Mouse (Mus musculus): ENCODE measurements at regions not wholly inside any gene's neighbourhood (a gene's known extent, or its start where the extent isn't known, plus 50 kb on each side); places are given as distances from the start of the nearest gene placed in this dataset.

DNA sequence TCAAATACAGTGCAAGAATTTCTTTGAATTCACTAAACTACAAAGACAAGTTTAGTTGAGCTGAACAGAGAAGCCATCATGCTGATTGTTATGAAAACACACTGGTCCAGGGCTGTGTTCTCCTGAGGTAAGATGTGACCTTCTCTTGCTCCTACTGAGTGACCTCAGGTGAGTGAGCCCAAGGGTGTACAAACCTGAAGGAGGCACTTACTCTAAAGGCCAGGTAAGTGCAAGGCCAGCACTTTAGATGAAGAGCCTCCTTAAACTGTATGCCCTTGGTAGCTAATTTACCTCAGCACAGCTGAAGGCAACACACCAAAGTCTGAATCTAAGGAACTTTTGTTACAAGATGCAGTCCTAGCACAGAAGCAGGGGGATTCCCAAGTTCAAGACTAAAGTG lies 128.7 kb upstream of the Lef1 start:
- TF ChIP-seq POLR2A (IDR thresholded peaks at IDR 0.05; ENCODE audit: low read depth, low read length) (no peak), CTCF (IDR thresholded peaks at IDR 0.05; ENCODE audit: borderline replicate concordance, insufficient read depth, low read length) (no peak)
- H3K27ac ChIP-seq (ENCODE audit: insufficient read depth, low read length): no peak overlapping the region
- H3K4me3 ChIP-seq (ENCODE audit: insufficient read depth, low read length): no peak overlapping the region

DNA sequence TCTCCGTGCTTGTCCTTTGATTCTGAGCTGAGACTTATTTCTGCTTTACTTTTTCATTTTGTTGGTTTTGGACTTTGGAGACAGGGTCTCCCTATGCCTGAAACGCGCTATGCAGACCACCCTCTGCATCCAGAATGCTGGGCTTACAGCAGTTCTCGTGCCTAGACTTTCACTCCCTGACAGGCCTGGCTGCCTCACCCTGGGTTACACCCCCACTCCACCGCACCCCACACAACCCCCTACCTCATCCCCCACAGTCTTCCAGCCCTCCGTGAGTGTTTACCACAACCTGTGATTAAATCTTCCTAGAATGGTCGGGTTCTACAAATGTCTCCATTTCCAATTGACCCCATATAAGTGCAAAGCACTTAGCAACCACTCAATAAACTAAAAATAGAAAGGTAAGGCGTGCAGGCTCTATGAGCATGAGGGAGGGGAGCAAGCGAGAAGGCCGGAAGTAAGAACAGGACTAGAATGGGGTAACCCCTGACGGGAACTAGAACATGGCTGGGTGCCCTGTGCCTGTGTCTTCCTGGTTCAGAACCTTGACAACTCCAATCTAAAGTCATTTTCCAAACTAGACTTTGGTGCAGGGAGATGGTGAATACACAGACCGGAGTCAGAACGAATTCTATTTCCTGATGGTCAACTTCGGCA lies 131.2 kb upstream of the Lef1 start:
- TF ChIP-seq CTCF (IDR thresholded peaks at IDR 0.05; ENCODE audit: borderline replicate concordance, insufficient read depth, low read length): no peak
- no peak for TF ChIP-seq POLR2A (IDR thresholded peaks at IDR 0.05; ENCODE audit: low read depth, low read length)
- no peak overlapping the region for H3K27ac ChIP-seq (ENCODE audit: insufficient read depth, low read length)
- H3K4me3 ChIP-seq (ENCODE audit: insufficient read depth, low read length): no peak overlapping the region
- no peaks in the 10 kb centered on the region for H3K4me1 ChIP-seq (ENCODE audit: control insufficient read depth, insufficient read depth, low read length)

More for the DNA sequence above, 128.7 kb upstream of the Lef1 start:
- no peaks in the 10 kb centered on the region for H3K4me1 ChIP-seq (ENCODE audit: control insufficient read depth, insufficient read depth, low read length)

DNA sequence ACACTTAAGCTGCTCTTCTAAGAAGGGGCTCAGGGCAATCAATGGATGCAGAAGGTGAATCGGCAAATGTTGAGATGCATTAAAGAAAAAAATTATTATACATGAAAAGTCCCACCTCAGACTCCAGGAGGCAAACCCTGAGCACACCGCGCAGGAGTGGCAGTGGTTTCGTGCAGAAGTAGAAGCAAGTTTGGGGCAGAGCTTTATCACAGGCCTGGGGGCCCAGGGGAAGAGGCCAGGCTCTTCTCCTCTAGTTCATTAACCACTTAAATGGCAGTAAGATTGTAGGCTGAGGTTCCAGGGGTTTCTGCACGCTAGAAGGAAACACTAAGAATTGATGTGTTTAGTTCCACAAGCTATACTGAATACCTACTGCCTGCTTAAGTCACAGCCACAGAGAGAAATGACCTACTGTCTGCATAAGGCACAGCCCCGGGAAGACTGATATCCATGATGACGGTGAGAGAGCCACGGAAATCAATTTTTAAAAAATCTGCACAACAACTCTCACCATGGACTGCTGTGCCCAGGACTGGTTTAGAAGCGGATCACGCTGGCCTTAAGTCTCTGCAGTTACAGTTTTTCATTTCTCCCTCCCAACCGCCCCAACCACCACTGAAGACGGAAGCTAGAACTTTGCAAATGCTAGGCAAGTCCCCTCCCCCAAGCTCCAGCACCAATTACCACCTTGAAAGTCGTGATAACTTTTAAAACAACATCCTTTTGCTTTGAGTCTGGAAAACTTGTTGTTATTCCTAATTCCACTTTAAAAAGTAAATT lies 132.2 kb upstream of the Lef1 start:
- Histone ChIP-seq H3K4me1 (ENCODE audit: control insufficient read depth, insufficient read depth, low read length) (no peaks in the 10 kb centered on the region), H3K27ac (ENCODE audit: insufficient read depth, low read length) (no peak overlapping the region), H3K4me3 (ENCODE audit: insufficient read depth, low read length) (no peak overlapping the region)
- TF ChIP-seq CTCF (IDR thresholded peaks at IDR 0.05; ENCODE audit: borderline replicate concordance, insufficient read depth, low read length) (no peak), POLR2A (IDR thresholded peaks at IDR 0.05; ENCODE audit: low read depth, low read length) (no peak)

DNA sequence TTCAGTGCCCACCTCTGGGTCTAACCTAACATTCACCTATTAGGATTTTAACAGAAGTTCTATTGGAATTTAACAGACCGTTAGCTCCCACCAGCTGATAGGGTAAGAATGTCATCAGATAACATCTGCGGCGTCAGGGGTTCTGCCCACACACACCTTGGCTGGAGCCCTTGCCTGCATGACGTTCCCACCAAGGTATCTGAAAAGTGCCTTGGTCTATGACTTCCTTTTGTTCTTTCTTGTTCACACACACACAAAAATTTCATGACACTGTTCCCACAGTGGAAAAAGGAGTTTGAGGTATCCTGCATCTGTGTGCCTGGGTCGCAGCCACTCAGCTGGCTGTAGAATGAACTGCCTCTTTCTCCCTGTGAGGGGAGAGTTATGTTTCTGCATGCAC lies 134.1 kb upstream of the Lef1 start:
- H3K4me3 ChIP-seq (ENCODE audit: insufficient read depth, low read length): no peak overlapping the region
- no peak overlapping the region for H3K27ac ChIP-seq (ENCODE audit: insufficient read depth, low read length)
- H3K4me1 ChIP-seq (ENCODE audit: control insufficient read depth, insufficient read depth, low read length): no peaks in the 10 kb centered on the region
- TF ChIP-seq POLR2A (IDR thresholded peaks at IDR 0.05; ENCODE audit: low read depth, low read length): no peak
- no peak for TF ChIP-seq CTCF (IDR thresholded peaks at IDR 0.05; ENCODE audit: borderline replicate concordance, insufficient read depth, low read length)

DNA sequence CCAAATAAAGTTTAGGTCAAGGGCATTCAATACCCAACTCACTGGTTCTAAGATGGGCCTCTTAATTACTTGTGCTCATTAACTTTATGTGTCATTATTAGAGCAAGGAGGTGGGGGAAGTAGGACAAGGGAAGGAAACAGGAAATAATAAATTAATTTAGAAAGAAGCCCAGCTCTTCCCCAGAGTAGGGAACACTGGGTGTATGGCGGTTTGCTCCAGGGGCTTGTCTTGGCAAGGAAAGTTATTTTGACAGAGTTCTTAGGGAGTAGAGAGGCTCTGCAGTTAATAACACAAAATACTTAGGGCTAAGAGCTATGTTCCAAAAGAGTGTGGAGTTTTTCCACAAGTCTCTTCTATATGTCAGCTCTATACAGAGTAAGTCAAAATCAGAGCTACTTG lies 135.0 kb upstream of the Lef1 start:
- TF ChIP-seq POLR2A (IDR thresholded peaks at IDR 0.05; ENCODE audit: low read depth, low read length): no peak
- TF ChIP-seq CTCF (IDR thresholded peaks at IDR 0.05; ENCODE audit: borderline replicate concordance, insufficient read depth, low read length): no peak
- H3K4me3 ChIP-seq (ENCODE audit: insufficient read depth, low read length): no peak overlapping the region
- no peaks in the 10 kb centered on the region for H3K4me1 ChIP-seq (ENCODE audit: control insufficient read depth, insufficient read depth, low read length)
- no peak overlapping the region for H3K27ac ChIP-seq (ENCODE audit: insufficient read depth, low read length)

DNA sequence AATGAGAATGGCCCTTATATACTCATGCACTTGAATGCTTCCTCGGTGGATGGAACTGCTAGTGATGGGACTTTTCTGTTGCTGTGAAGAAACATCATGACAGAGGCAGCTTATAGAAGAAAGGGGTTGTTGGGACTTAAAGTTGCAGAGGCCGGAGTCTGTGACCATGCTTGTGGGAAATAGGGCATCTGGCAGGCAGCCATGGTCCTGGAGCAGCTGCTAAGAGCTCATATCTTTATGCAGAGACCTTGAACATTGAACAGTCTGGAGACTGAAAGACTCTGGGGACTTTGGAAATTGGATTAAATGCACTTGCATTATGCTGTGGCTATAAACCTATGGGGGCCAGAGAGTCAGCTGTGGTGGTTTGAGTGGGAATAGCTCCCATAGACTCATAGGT lies 138.1 kb upstream of the Lef1 start:
- Histone ChIP-seq H3K4me1 (ENCODE audit: control insufficient read depth, insufficient read depth, low read length) (no peaks in the 10 kb centered on the region), H3K4me3 (ENCODE audit: insufficient read depth, low read length) (no peak overlapping the region), H3K27ac (ENCODE audit: insufficient read depth, low read length) (no peak overlapping the region)
- no peak for TF ChIP-seq CTCF (IDR thresholded peaks at IDR 0.05; ENCODE audit: borderline replicate concordance, insufficient read depth, low read length)

DNA sequence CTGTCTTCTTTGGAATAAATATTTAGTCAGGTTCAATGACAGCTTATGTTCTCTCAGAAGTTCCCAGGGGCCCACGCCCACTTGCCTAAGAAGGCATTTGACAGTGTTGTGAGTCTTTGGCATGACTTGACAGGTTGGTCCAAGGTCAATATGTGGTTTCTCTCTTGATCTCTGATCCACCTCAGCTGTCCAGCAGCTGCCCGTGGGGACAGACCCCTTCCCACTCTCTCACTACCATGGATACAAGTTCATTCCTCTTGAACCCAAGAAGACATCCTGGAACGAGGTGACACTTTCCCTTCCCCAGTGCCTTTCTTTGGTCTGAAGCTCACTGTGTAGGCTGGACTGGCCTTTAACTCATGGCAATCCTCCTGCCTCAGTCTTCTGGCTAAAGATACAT lies 145.0 kb upstream of the Lef1 start:
- Histone ChIP-seq H3K27ac (ENCODE audit: insufficient read depth, low read length) (no peak overlapping the region), H3K4me3 (ENCODE audit: insufficient read depth, low read length) (no peak overlapping the region), H3K4me1 (ENCODE audit: control insufficient read depth, insufficient read depth, low read length) (no peaks in the 10 kb centered on the region)
- TF ChIP-seq CTCF (IDR thresholded peaks at IDR 0.05; ENCODE audit: borderline replicate concordance, insufficient read depth, low read length) (no peak), POLR2A (IDR thresholded peaks at IDR 0.05; ENCODE audit: low read depth, low read length) (no peak)

DNA sequence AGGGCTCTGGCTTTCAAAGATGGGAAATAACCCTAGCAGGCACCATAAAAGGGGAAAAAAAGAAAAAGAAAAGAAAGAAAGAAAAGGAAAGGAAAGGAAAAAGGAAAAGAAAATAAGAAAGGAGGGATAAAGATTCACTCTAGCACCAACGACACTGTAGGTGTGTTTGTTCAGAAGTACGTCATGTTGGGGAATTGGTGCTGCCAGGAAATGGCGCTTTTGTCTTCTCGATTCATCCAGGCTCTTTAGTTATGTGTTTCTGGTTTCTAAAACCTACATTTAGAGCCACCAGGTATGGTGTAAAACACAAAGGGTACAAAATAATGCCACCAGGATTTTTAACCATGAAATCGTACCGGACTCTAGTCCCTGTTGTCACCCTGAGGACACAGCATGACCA lies 146.2 kb upstream of the Lef1 start:
- no peak overlapping the region for H3K27ac ChIP-seq (ENCODE audit: insufficient read depth, low read length)
- H3K4me3 ChIP-seq (ENCODE audit: insufficient read depth, low read length): no peak overlapping the region
- H3K4me1 ChIP-seq (ENCODE audit: control insufficient read depth, insufficient read depth, low read length): no peaks in the 10 kb centered on the region
- TF ChIP-seq CTCF (IDR thresholded peaks at IDR 0.05; ENCODE audit: borderline replicate concordance, insufficient read depth, low read length) (no peak), POLR2A (IDR thresholded peaks at IDR 0.05; ENCODE audit: low read depth, low read length) (no peak)

DNA sequence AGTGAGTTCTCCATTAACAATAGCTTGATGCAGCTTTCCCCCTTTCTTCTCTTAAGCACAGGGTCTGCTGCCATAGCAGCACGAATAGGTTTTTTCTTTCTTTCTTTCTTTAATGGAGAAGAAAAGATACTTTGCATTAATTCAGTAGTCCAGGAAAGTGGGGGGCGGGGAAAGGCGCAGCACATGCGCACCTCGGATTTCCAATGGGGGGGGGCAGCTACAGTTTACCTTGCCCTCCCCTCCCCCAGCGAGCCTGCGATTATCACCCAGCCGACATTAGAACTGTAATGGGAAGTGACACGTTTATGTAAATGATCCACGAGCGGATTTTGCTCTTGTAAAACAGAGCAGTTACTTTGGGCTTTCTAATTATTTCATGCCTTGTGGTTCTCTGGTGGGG lies 146.6 kb upstream of the Lef1 start:
- Histone ChIP-seq H3K4me3 (ENCODE audit: insufficient read depth, low read length) (no peak overlapping the region), H3K27ac (ENCODE audit: insufficient read depth, low read length) (no peak overlapping the region), H3K4me1 (ENCODE audit: control insufficient read depth, insufficient read depth, low read length) (no peaks in the 10 kb centered on the region)
- no peak for TF ChIP-seq POLR2A (IDR thresholded peaks at IDR 0.05; ENCODE audit: low read depth, low read length)
- no peak for TF ChIP-seq CTCF (IDR thresholded peaks at IDR 0.05; ENCODE audit: borderline replicate concordance, insufficient read depth, low read length)

DNA sequence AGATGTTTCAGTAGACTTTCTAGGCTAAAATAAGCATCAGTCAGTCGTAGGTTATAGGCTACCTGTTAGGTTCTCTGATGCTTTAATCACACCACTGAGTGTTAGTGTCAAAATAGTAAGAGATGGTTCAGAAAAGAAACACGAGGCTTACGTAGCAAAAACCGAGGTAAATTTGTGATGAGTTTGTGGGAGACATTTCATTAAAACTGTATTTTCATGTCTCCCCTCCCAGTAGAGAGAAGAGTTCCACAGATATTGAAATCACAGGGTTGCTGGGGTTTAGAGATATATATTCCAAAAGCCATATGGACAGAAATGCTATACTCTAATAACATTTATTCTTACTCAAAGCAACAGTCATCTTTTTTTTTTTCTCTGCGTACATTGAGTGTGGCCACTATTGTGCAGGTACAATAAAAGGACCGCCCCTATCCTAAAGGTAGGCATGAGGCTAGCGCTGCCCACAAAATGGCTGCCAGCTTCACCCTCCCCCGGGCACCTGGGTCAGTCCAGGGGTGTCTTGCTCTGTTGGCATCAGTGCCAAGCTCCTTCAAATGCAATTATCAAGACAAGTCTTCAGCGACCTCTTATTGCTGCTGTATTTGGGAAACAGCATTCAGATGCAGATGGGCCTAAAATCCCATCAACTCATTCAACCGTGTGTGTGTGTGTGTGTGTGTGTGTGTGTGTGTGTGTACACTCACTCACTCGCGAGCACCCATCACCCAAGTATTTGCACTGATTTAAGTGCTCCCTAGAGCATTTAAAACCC lies 147.4 kb upstream of the Lef1 start:
- Histone ChIP-seq H3K27ac (ENCODE audit: insufficient read depth, low read length) (no peak overlapping the region), H3K4me3 (ENCODE audit: insufficient read depth, low read length) (no peak overlapping the region), H3K4me1 (ENCODE audit: control insufficient read depth, insufficient read depth, low read length) (no peaks in the 10 kb centered on the region)
- TF ChIP-seq CTCF (IDR thresholded peaks at IDR 0.05; ENCODE audit: borderline replicate concordance, insufficient read depth, low read length) (no peak), POLR2A (IDR thresholded peaks at IDR 0.05; ENCODE audit: low read depth, low read length) (no peak)

Measured in embryonic fibroblast, embryonic 13.5 days (primary cell).